Mouse (Mus musculus): ENCODE measurements at regions not wholly inside any gene's neighbourhood (a gene's known extent, or its start where the extent isn't known, plus 50 kb on each side); places are given as distances from the start of the nearest gene placed in this dataset.

DNA sequence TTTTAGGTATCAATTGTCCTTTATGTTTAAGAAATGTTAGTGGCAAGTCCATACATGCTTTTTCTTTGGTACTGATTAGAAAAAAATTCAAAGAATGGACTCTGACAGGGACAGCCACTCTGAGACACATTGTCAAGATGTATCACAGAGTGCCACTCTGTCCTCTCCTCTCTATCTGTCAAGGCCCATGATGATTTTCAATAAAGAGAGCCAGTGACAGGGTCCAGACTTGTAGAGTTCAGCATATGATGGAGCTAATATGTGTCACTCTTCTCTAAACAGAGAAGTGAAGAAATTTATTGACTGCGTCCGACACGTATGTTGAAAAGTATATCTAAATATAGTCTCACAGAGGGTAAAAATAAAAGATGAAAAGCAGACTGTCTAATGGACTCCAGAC lies 672.2 kb upstream of the 4930452B06Rik start:
- TF ChIP-seq CTCF (IDR thresholded peaks at IDR 0.05) = no peak
- no peak overlapping the region for H3K27ac ChIP-seq (ENCODE audit: low read depth, low read length)
- DNase-seq (ENCODE audit: low spot score) (no peak), ATAC-seq (ENCODE audit: low FRiP score) (no peak)
- no peaks in the 10 kb centered on the region for H3K9me3 ChIP-seq (ENCODE audit: low read length)
- H3K4me1 ChIP-seq (ENCODE audit: insufficient read depth, low read length) = no peaks in the 10 kb centered on the region
- WGBS = 93% methylated on average over 3 of the region's 3 CpGs
- no peak overlapping the region for H3K4me3 ChIP-seq (ENCODE audit: low read depth, low read length)
- H3K9ac ChIP-seq (replicated peaks; ENCODE audit: low read length, poor library complexity, severe bottlenecking) = no peak overlapping the region
- H3K27me3 ChIP-seq (ENCODE audit: insufficient read depth, low read length) = no peaks in the 10 kb centered on the region
- H3K4me2 ChIP-seq (ENCODE audit: low read depth, low read length, poor library complexity, severe bottlenecking) = no peak overlapping the region
- H3K36me3 ChIP-seq (ENCODE audit: insufficient read depth, low read length) = no peaks in the 10 kb centered on the region

DNA sequence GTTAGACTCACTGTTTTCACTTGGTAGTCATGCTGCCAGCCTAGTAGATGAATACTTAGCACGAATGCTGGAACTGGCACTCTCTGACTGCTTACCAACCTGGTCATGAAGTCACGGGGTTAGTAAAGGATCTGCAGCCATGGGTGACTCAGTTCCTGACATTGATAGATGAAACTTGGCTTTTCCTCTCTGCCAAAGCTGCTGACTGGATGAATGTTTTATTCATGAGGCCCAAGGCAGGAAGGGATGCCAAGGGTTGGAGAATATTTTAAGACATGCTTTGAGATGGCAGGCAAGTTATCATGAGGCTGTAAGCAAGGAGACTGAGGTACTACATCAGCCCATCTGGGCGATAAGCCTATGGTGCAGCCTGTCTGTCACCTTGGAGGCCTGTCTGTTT lies 671.1 kb upstream of the 4930452B06Rik start:
- H3K4me3 ChIP-seq (ENCODE audit: low read depth, low read length) = no peak overlapping the region
- no peak overlapping the region for H3K4me2 ChIP-seq (ENCODE audit: low read depth, low read length, poor library complexity, severe bottlenecking)
- WGBS = 76% methylated on average over 3 of the region's 3 CpGs
- no peaks in the 10 kb centered on the region for H3K9me3 ChIP-seq (ENCODE audit: low read length)
- H3K27me3 ChIP-seq (ENCODE audit: insufficient read depth, low read length) = no peaks in the 10 kb centered on the region
- H3K36me3 ChIP-seq (ENCODE audit: insufficient read depth, low read length) = no peaks in the 10 kb centered on the region
- no peak for ATAC-seq (ENCODE audit: low FRiP score)
- no peak overlapping the region for H3K27ac ChIP-seq (ENCODE audit: low read depth, low read length)
- no peaks in the 10 kb centered on the region for H3K4me1 ChIP-seq (ENCODE audit: insufficient read depth, low read length)
- DNase-seq (ENCODE audit: low spot score) = peak; percentile 67
- no peak for TF ChIP-seq CTCF (IDR thresholded peaks at IDR 0.05)
- H3K9ac ChIP-seq (replicated peaks; ENCODE audit: low read length, poor library complexity, severe bottlenecking) = no peak overlapping the region

DNA sequence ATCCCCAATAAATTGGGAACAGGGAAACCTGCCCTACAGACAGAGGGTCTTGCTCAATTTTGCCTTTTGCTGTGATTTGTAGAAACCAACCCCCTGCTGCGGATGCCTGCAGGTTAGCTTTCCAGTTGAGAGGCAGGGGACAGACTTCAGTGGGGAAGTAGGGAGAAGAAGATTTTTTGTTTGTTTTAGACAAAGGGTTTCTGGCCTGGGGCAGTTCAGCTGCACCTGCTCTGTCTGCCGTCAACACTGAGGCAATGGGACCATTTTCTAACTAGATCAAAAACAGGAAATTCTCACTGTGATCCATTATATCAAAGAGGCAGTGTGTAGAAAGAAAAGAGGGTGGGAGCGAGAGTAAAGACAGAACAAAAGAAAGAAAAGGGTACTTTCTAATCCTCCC lies 665.6 kb upstream of the 4930452B06Rik start:
- DNase-seq (ENCODE audit: low spot score) (no peak), ATAC-seq (ENCODE audit: low FRiP score) (no peak)
- 34% methylated on average over 3 of the region's 3 CpGs for WGBS
- H3K9ac ChIP-seq (replicated peaks; ENCODE audit: low read length, poor library complexity, severe bottlenecking) = no peak overlapping the region
- H3K9me3 ChIP-seq (ENCODE audit: low read length) = no peaks in the 10 kb centered on the region
- H3K36me3 ChIP-seq (ENCODE audit: insufficient read depth, low read length) = no peaks in the 10 kb centered on the region
- no peak overlapping the region for H3K4me2 ChIP-seq (ENCODE audit: low read depth, low read length, poor library complexity, severe bottlenecking)
- no peak overlapping the region for H3K27ac ChIP-seq (ENCODE audit: low read depth, low read length)
- no peaks in the 10 kb centered on the region for H3K4me1 ChIP-seq (ENCODE audit: insufficient read depth, low read length)
- H3K4me3 ChIP-seq (ENCODE audit: low read depth, low read length) = no peak overlapping the region
- no peak for TF ChIP-seq CTCF (IDR thresholded peaks at IDR 0.05)
- no peaks in the 10 kb centered on the region for H3K27me3 ChIP-seq (ENCODE audit: insufficient read depth, low read length)

DNA sequence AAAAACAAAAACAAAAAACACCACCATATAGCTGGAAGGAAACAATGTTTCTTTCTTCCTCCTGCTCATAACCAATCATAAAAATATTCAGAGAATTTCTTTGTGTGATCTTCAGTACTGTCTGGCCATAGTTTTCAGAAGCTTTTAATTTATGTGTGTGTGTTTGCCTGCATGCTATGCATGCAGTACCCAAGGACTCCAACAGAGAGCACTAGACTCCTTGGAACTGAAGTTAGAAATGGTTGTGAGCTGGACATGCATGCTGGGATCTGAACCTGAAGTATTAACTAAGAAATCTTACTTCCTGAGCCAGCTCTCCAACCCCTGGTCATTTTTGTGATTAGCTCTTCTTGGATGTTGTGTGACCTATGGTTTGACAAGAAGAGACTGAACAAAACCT lies 664.7 kb upstream of the 4930452B06Rik start:
- Histone ChIP-seq H3K27ac (ENCODE audit: low read depth, low read length) (no peak overlapping the region), H3K9ac (replicated peaks; ENCODE audit: low read length, poor library complexity, severe bottlenecking) (no peak overlapping the region), H3K27me3 (ENCODE audit: insufficient read depth, low read length) (no peaks in the 10 kb centered on the region), H3K4me2 (ENCODE audit: low read depth, low read length, poor library complexity, severe bottlenecking) (no peak overlapping the region), H3K36me3 (ENCODE audit: insufficient read depth, low read length) (no peaks in the 10 kb centered on the region), H3K4me1 (ENCODE audit: insufficient read depth, low read length) (no peaks in the 10 kb centered on the region), H3K9me3 (ENCODE audit: low read length) (no peaks in the 10 kb centered on the region), H3K4me3 (ENCODE audit: low read depth, low read length) (no peak overlapping the region)
- TF ChIP-seq CTCF (IDR thresholded peaks at IDR 0.05) = peak; percentile 29
- DNase-seq (ENCODE audit: low spot score) (no peak), ATAC-seq (ENCODE audit: low FRiP score) (no peak)

DNA sequence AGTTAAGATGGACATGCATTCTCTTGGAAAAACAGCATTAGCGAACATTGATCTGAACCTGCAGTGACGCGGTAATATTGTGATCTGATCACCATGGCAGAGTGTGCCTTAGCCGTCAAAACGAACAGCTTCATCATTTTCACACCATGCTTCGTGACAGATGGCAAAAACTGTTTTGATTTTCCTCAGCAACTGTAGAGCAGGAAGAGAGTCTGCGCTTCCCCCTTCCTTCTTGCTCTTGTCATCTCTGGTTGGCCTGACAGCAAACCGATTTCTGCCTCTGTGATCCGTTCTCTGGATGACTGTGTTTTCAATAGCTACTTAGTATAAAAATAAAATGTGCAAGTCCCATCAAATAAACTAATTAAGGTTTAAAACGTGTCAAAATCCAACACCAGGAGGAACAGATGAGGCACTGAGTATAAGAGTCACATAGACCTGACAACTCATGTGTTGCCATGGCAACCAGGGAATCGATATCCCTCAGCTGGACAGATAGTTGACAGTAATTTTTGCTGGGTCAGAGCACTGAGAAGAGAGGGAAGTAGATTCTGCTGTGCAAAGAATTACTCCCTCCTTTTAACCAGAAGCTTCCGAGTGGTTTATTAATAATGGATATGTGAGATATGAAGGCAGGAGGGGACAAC lies 663.9 kb upstream of the 4930452B06Rik start:
- no peak overlapping the region for H3K4me2 ChIP-seq (ENCODE audit: low read depth, low read length, poor library complexity, severe bottlenecking)
- DNase-seq (ENCODE audit: low spot score) (peak; percentile 46), ATAC-seq (ENCODE audit: low FRiP score) (peak; percentile 47; the same call in 1 of the 2 replicates)
- H3K27ac ChIP-seq (ENCODE audit: low read depth, low read length) = no peak overlapping the region
- H3K9ac ChIP-seq (replicated peaks; ENCODE audit: low read length, poor library complexity, severe bottlenecking) = no peak overlapping the region
- no peaks in the 10 kb centered on the region for H3K9me3 ChIP-seq (ENCODE audit: low read length)
- H3K36me3 ChIP-seq (ENCODE audit: insufficient read depth, low read length) = no peaks in the 10 kb centered on the region
- no peak overlapping the region for H3K4me3 ChIP-seq (ENCODE audit: low read depth, low read length)
- H3K27me3 ChIP-seq (ENCODE audit: insufficient read depth, low read length) = no peaks in the 10 kb centered on the region
- H3K4me1 ChIP-seq (ENCODE audit: insufficient read depth, low read length) = no peaks in the 10 kb centered on the region
- TF ChIP-seq CTCF (IDR thresholded peaks at IDR 0.05) = no peak
- 54% methylated on average over 12 of the region's 12 CpGs for WGBS

DNA sequence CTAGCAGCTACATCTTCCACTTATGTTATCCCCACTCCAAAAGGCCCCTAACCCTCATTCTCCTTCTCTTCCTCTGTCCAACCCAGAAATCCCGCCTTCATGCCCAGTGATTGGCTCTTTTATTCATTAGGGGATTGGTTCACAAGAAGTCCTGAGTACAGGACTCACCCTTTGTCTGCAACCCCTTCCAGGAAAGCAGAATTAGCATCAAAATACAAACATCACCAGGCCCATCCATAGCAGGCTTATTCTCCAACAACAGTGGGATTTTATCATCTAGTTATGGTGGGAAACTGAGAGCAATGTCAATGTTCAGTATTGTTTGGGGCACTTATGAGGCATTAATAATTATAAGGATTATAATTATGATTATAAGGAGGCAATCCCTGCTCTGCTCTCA lies 661.3 kb upstream of the 4930452B06Rik start:
- no peak overlapping the region for H3K4me3 ChIP-seq (ENCODE audit: low read depth, low read length)
- no peaks in the 10 kb centered on the region for H3K4me1 ChIP-seq (ENCODE audit: insufficient read depth, low read length)
- 92% methylated on average over 1 of the region's 1 CpGs for WGBS
- no peaks in the 10 kb centered on the region for H3K27me3 ChIP-seq (ENCODE audit: insufficient read depth, low read length)
- no peak for TF ChIP-seq CTCF (IDR thresholded peaks at IDR 0.05)
- H3K27ac ChIP-seq (ENCODE audit: low read depth, low read length) = no peak overlapping the region
- H3K36me3 ChIP-seq (ENCODE audit: insufficient read depth, low read length) = no peaks in the 10 kb centered on the region
- H3K9ac ChIP-seq (replicated peaks; ENCODE audit: low read length, poor library complexity, severe bottlenecking) = no peak overlapping the region
- no peak for DNase-seq (ENCODE audit: low spot score)
- no peak overlapping the region for H3K4me2 ChIP-seq (ENCODE audit: low read depth, low read length, poor library complexity, severe bottlenecking)
- no peak for ATAC-seq (ENCODE audit: low FRiP score)
- H3K9me3 ChIP-seq (ENCODE audit: low read length) = no peaks in the 10 kb centered on the region

Measured in midbrain, postnatal 0 days (tissue).